Mouse (Mus musculus): ENCODE results near the gene Casc3. TPM values are rescaled to one million over a fixed set of nuclear protein-coding genes. Genes with fewer than 3 reads are reported as not detected.
A peak's percentile ranks its signal among the peaks of the same experiment; 100 is the strongest.

Casc3 gene
- polyA plus RNA-seq, 1 experiment: 22.0 TPM

DNA sequence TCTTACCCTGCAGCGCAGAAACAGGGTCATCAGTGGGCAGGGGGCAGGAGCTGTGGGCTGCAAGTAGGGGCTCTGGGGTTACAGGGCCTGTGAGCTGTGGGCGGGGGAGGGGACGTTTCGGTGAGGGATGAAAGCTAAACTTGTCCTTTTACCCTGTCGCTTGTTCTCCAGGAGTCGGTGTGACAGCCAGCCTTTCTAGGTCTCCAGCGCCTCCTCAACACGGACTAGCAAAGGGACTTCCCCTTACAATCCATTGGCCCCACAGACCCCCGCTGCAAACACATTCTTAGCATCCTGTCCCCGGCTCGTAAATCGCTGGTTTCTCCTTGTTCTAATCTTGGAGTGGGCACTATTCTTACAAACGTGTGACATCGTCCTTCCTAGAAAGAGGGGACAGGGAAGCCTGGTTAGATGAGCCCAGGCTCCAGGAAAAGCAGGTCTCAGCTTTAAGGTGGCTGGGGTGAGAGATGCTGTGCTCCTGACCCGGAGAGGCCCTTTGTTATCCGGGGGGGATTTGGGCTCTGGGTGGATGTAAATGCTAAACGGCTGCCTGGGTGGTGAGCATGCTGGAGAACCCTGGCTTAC, 22.0 kb upstream of the Casc3 start:
- Histone ChIP-seq H3K4me3 (ENCODE audit: low read depth, low read length) (peak overlapping the region; percentile 55), H3K36me3 (ENCODE audit: control insufficient read depth, insufficient read depth, low read length) (no peaks in the 10 kb centered on the region), H3K27ac (ENCODE audit: insufficient read depth, low read depth, low read length) (peak overlapping the region; percentile 100), H3K4me1 (ENCODE audit: control insufficient read depth, insufficient read depth, insufficient read length, low read length) (peaks cover 33% of the 10 kb centered on the region), H3K27me3 (ENCODE audit: control insufficient read depth, insufficient read depth, low read length) (no peaks in the 10 kb centered on the region)
- 7% methylated on average over 17 of the region's 17 CpGs for WGBS
- TF ChIP-seq POLR2A (IDR thresholded peaks at IDR 0.05; ENCODE audit: low read depth, low read length) (no peak), CTCF (IDR thresholded peaks at IDR 0.05; ENCODE audit: extremely low read depth, insufficient read length, insufficient replicate concordance, low read depth, low read length) (no peak)

GRCm38 (mm10) chr11:98783236-98783696, 21.4 kb upstream of the Casc3 start:
- no peak for TF ChIP-seq CTCF (IDR thresholded peaks at IDR 0.05; ENCODE audit: extremely low read depth, insufficient read length, insufficient replicate concordance, low read depth, low read length)
- TF ChIP-seq POLR2A (IDR thresholded peaks at IDR 0.05; ENCODE audit: low read depth, low read length): peak; percentile 66
- Histone ChIP-seq H3K4me3 (ENCODE audit: low read depth, low read length) (peak overlapping the region; percentile 55), H3K4me1 (ENCODE audit: control insufficient read depth, insufficient read depth, insufficient read length, low read length) (peaks cover 33% of the 10 kb centered on the region), H3K27ac (ENCODE audit: insufficient read depth, low read depth, low read length) (peak overlapping the region; percentile 100), H3K27me3 (ENCODE audit: control insufficient read depth, insufficient read depth, low read length) (no peaks in the 10 kb centered on the region), H3K36me3 (ENCODE audit: control insufficient read depth, insufficient read depth, low read length) (no peaks in the 10 kb centered on the region)
- under 1% methylated on average over 20 of the region's 20 CpGs for WGBS

DNA sequence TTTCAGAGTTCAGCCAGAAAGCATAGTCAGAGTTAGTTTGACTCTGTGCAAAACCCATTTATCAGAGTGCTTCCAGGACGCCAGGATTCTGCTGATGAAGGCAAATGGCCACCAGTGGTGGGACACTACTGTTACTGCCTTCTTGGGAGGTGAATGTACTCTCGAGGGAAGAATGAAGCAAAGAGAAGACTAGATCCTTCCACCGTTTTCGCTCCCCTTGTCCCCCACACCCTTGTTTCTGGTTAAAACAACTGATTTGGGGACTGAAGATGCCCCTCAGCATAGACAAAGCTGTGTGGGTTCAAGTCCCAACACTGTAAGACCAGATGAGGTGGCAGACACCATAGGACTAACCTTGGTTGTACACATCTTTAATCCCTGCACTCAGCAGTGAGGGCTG, 20.6 kb upstream of the Casc3 start:
- TF ChIP-seq CTCF (IDR thresholded peaks at IDR 0.05; ENCODE audit: extremely low read depth, insufficient read length, insufficient replicate concordance, low read depth, low read length): no peak
- TF ChIP-seq POLR2A (IDR thresholded peaks at IDR 0.05; ENCODE audit: low read depth, low read length): no peak
- WGBS: 76% methylated on average over 4 of the region's 4 CpGs
- Histone ChIP-seq H3K36me3 (ENCODE audit: control insufficient read depth, insufficient read depth, low read length) (no peaks in the 10 kb centered on the region), H3K27ac (ENCODE audit: insufficient read depth, low read depth, low read length) (peak overlapping the region; percentile 100), H3K27me3 (ENCODE audit: control insufficient read depth, insufficient read depth, low read length) (no peaks in the 10 kb centered on the region), H3K4me3 (ENCODE audit: low read depth, low read length) (no peak overlapping the region), H3K4me1 (ENCODE audit: control insufficient read depth, insufficient read depth, insufficient read length, low read length) (peaks cover 33% of the 10 kb centered on the region)

DNA sequence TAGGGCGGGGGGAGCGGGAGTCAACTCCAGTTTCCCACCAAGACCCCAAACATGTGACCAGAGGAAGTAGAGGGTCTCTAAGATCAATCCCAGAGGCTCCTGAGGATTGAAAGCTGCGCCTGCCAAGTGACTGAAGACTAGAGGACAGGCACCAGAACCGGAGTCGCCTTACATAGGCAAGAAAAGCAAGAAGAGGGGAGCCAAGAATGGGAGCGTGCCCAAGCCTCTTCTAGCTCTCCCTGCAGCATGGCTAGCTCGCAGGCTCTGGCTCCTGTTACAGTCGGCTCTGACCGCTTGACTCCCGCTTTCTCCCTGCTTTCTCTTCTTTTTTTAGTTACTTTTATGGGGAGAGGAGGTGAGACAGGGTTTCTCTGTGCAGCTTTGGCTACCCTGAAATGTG, 19.5 kb upstream of the Casc3 start:
- H3K27ac ChIP-seq (ENCODE audit: insufficient read depth, low read depth, low read length): peak overlapping the region; percentile 97
- no peak overlapping the region for H3K4me3 ChIP-seq (ENCODE audit: low read depth, low read length)
- no peaks in the 10 kb centered on the region for H3K27me3 ChIP-seq (ENCODE audit: control insufficient read depth, insufficient read depth, low read length)
- no peaks in the 10 kb centered on the region for H3K36me3 ChIP-seq (ENCODE audit: control insufficient read depth, insufficient read depth, low read length)
- whole genome bisulfite sequencing: 70% methylated on average over 10 of the region's 10 CpGs
- H3K4me1 ChIP-seq (ENCODE audit: control insufficient read depth, insufficient read depth, insufficient read length, low read length): peaks cover 33% of the 10 kb centered on the region
- TF ChIP-seq CTCF (IDR thresholded peaks at IDR 0.05; ENCODE audit: extremely low read depth, insufficient read length, insufficient replicate concordance, low read depth, low read length) (no peak), POLR2A (IDR thresholded peaks at IDR 0.05; ENCODE audit: low read depth, low read length) (no peak)

DNA sequence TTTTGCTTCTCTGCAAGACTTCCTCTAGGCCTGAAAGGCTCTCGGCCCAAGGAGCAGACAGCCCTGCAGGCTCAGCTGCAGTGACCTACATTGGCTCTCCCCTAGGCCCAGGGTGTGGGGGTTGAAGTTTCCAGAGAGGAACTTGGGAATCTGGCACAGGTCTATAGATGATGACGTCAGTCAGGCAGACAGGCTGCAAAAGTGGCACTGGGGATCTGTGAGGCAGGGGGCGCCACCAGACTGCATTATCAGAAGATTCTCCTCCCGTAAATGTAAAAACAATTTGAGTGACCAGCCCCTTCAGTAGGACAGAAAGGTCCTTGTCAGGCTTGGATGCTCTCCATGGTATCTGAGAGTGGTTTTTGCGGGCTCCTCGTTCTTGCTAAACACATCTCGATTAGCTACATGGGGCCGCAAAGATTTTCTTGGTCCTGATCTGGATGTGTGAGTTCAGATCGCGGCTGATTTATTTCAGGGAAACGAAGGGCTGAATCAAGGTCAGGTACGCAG, 18.9 kb upstream of the Casc3 start:
- H3K27ac ChIP-seq (ENCODE audit: insufficient read depth, low read depth, low read length): peak overlapping the region; percentile 97
- peak overlapping the region; percentile 53; the same call in 1 of the 2 replicates for H3K4me3 ChIP-seq (ENCODE audit: low read depth, low read length)
- H3K36me3 ChIP-seq (ENCODE audit: control insufficient read depth, insufficient read depth, low read length): no peaks in the 10 kb centered on the region
- TF ChIP-seq POLR2A (IDR thresholded peaks at IDR 0.05; ENCODE audit: low read depth, low read length) (no peak), CTCF (IDR thresholded peaks at IDR 0.05; ENCODE audit: extremely low read depth, insufficient read length, insufficient replicate concordance, low read depth, low read length) (peak; percentile 55; the same call in 1 of the 2 replicates)
- H3K4me1 ChIP-seq (ENCODE audit: control insufficient read depth, insufficient read depth, insufficient read length, low read length): peaks cover 33% of the 10 kb centered on the region
- no peaks in the 10 kb centered on the region for H3K27me3 ChIP-seq (ENCODE audit: control insufficient read depth, insufficient read depth, low read length)
- WGBS: 8% methylated on average over 12 of the region's 12 CpGs

- TF ChIP-seq POLR2A (IDR thresholded peaks at IDR 0.05; ENCODE audit: low read depth, low read length) (no peak; the same call in 1 of the 2 replicates), CTCF (IDR thresholded peaks at IDR 0.05; ENCODE audit: extremely low read depth, insufficient read length, insufficient replicate concordance, low read depth, low read length) (peak; percentile 86)
- Histone ChIP-seq H3K27me3 (ENCODE audit: control insufficient read depth, insufficient read depth, low read length) (no peaks in the 10 kb centered on the region), H3K36me3 (ENCODE audit: control insufficient read depth, insufficient read depth, low read length) (no peaks in the 10 kb centered on the region), H3K4me3 (ENCODE audit: low read depth, low read length) (peak overlapping the region; percentile 53), H3K4me1 (ENCODE audit: control insufficient read depth, insufficient read depth, insufficient read length, low read length) (peaks cover 31% of the 10 kb centered on the region), H3K27ac (ENCODE audit: insufficient read depth, low read depth, low read length) (peak overlapping the region; percentile 97)
- 1% methylated on average over 15 of the region's 15 CpGs for WGBS
These were observed 18.1 kb upstream of the Casc3 start for GRCm38 (mm10) chr11:98786359-98787214.

- Histone ChIP-seq H3K27me3 (ENCODE audit: control insufficient read depth, insufficient read depth, low read length) (no peaks in the 10 kb centered on the region), H3K4me1 (ENCODE audit: control insufficient read depth, insufficient read depth, insufficient read length, low read length) (peaks cover 30% of the 10 kb centered on the region), H3K36me3 (ENCODE audit: control insufficient read depth, insufficient read depth, low read length) (no peaks in the 10 kb centered on the region), H3K4me3 (ENCODE audit: low read depth, low read length) (no peak overlapping the region), H3K27ac (ENCODE audit: insufficient read depth, low read depth, low read length) (peak overlapping the region; percentile 7)
- no peak for TF ChIP-seq CTCF (IDR thresholded peaks at IDR 0.05; ENCODE audit: extremely low read depth, insufficient read length, insufficient replicate concordance, low read depth, low read length)
- no peak for TF ChIP-seq POLR2A (IDR thresholded peaks at IDR 0.05; ENCODE audit: low read depth, low read length)
- 23% methylated on average over 7 of the region's 7 CpGs for WGBS
These were observed 17.5 kb upstream of the Casc3 start for GRCm38 (mm10) chr11:98787229-98787628.

Data from small intestine, adult 2 months (tissue).